Mouse (Mus musculus): ENCODE data around the gene Tbc1d15.

Tbc1d15 gene

DNA sequence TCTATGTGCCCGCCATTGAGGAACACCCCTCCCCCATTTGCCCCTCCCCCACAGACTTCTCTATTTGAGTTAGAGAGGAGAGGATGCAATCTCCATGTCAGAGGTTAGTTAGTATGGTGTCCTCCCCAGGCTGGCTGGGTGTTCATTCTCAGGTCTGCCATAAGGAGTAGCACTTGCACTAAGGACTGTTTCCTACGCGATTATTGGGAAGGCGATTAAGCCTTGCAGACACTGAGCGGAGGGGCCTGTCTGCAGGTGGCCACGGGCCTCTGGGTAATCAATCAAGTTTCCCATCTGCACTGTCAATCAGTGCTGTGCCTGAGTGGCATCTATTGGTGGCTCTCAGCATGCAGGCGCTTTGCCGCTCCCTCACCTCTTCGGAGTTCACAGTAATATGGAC is 81.9 kb downstream of the Tbc1d15 start:
- DNase-seq (ENCODE audit: inconsistent ontology term): no peak

DNA sequence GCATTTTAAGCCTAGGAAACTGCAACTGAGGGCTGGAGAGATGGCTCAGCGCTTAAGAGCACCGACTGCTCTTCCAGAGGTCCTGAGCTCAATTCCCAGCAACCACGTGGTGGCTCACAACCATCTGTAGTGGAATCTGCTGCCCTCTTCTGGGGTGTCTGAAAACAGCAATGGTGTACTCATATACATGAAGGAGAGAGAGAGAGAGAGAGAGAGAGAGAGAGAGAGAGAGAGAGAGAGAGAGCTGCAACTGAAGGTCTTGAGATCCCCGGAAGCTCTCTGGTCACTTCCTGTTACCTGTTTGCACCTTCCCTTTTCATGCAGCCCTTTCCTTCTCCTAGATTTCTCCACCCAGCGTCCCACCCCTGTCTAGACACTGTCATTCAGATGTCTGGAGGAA is 91.0 kb downstream of the Tbc1d15 start:
- DNase-seq (ENCODE audit: inconsistent ontology term): no peak

Measured in Muller cell, postnatal 12 days (primary cell).